Mouse (Mus musculus) embryo, embryonic 10.5 days (tissue): ENCODE results near the gene Agpat3.

Experiments
- DNase-seq: peaks from one replicate; pipeline ENCODE4 v3.0.0-alpha.2; 2015; ENCODE audit warnings: low spot score

Agpat3 gene

GRCm38 (mm10) chr10:78323214-78323880, 28.9 kb downstream of the Agpat3 start:
- DNase-seq = no peak

GRCm38 (mm10) chr10:78322806-78323205, 29.5 kb downstream of the Agpat3 start:
- no peak for DNase-seq

GRCm38 (mm10) chr10:78321133-78321757, 31.0 kb downstream of the Agpat3 start:
- no peak for DNase-seq

DNA sequence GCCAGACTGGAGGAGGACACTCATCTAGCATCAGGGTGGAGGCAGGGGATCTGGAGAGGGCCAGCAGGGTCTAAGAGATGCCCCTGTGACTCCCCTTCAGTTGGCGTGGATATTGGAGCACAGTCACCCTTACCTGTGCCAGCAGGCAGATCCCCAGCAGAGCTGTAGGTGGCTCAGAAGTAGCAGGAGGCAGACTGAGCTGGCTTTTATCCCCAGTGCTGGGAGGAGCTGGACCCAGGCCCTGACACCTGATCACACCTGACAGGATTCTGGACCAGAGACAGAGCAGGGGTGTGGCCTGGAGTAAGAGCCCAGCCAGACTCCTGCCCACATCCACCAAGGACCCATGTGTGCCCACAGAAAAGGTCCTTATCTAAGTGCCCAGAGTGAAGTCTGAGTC, 31.8 kb downstream of the Agpat3 start:
- DNase-seq = no peak

GRCm38 (mm10) chr10:78319940-78320339, 32.3 kb downstream of the Agpat3 start:
- DNase-seq = no peak

GRCm38 (mm10) chr10:78317270-78317923, 34.9 kb downstream of the Agpat3 start:
- DNase-seq = no peak

DNA sequence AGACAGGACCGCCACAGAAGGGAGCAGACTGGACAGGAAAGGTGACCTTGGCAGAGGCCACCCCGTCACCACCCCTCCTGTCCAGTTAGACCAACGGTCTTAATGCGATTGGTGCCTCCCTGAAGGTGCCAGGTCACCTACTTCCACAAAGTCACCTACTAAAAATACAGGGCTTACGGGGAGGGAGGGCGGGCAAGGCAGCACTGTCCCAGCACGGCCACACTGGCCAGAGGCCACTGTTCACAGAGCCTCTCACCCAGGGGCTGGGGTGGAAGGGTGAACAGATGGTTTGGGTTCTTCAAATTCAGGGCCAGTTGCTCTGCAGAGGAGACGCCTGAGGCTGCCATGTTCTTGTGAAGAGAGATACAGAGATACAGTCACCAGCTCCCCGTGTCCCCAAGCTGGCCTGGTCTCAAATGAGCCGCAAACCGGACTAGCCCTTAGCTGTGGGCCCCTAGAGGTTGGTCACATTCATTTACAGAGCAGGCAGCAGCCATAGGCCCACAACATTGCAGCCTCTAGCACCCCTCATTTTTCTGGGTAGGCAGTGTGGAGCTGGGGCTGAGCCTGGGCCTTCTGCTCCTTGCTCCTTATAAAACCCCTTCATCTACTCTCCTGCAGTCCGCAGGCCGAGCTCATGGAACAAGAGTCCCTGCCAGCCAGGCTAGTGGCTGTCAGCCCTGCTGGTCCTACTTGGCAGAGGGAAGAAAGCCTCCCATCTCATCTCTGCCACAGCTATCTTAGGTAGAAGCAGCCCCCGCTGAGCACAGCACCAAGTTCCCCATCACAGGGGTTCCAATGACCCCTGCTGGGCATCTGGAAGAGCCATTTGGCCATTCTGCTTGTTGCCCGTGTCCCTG, 35.8 kb downstream of the Agpat3 start:
- no peak for DNase-seq

- no peak for DNase-seq
Observed at GRCm38 (mm10) chr10:78315145-78315544, 37.1 kb downstream of the Agpat3 start.

DNA sequence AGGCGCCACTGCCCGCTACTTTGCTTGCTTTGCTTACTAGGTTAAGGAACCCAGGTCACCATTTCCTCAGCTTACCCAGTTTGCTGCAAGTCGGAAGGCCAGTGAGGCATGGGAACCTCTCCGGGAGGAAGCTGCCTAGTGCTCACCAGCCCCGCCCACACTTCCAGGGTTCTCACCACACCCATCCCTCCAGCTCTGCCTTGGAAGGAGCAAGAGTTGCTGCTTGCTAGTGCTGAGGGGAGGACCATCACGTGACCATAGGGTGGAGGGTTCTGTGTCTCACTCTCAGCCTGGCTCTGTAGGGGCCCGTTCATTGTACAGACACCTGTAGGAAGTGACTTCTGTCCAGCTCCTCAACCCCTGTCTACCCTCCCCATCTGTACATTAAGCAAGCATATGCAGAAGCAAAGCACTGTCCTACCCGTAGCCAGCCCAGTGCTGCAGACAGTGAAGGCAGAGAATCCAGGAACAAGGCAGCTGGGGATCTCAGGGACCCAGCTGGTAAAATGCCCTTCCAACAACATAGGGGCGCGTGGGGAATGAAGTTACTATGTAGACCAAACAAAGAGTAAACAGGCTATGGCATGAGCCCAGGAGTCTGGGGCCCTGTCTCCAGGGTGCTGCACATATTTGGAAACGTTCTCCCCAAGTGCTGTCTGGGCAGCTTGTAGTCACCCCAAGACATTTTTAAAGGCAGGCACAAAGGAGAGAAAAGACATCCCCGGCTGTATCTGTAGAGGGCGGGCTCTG, 40.2 kb downstream of the Agpat3 start:
- DNase-seq = no peak

DNA sequence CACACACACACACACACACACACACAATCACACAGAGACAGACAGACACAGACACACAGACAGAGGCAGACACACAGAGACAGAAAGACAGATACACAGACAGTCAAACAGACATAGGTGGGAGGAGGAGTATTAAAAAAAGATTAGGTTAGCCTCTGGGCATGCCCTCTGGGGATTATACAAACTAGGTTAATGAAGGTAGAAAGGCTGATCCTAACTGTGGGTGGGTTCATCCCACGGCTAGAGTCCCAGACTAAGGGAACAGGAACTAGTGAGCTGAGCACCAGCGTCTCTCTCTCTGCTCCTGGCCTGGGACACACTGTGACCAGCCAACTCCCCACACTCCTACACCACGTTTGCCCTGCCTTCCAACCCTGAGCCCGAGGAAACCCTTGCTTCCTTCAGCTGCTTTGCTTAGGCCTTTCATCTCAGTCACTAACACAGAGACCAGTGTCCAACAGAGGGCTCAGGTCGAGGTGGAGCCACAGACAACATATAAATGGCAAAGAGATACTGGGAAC, 41.5 kb downstream of the Agpat3 start:
- no peak for DNase-seq

DNA sequence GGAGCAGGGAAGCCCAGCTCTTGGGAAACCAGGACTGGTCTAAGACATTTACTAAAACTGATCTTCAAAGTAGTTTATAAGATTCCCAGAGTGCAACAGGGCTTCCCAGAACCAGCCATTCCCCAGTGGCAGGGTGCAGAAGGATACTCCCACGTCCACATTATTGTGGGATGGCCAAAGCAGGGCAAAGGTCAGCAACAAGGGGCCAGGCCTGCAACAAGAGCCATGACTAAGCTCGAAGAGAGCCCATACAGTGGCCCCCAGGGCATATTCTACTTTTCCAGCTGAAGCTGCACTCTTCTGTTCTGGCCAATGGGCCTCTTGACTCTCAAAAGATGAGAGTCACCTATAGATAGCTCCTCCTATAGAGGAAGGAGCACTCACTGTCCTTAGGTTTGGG, 43.7 kb downstream of the Agpat3 start:
- DNase-seq = no peak

- no peak for DNase-seq
Observed at GRCm38 (mm10) chr10:78307391-78307790, 44.9 kb downstream of the Agpat3 start.

DNA sequence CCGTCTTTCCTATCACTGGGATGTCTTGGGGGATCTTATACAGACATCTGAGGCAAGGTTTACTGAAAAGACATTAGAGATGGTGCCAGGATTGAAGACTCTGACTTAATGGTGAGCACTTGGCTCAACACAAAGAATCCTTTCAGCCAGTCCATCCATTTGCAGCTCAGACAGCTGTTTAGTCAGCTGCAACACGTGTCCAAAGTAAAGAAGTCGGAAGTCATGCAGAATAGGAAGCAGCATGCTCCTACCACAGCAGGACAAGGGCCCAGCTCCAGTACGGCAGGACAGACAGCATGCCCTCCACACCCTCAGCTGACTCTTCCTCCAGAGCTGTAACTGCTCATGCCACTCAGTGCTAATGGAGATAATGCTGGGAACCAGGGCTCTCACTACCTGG, 46.3 kb downstream of the Agpat3 start:
- no peak for DNase-seq

- DNase-seq = peak; percentile 9
Observed at GRCm38 (mm10) chr10:78304996-78305395, 47.3 kb downstream of the Agpat3 start.

DNA sequence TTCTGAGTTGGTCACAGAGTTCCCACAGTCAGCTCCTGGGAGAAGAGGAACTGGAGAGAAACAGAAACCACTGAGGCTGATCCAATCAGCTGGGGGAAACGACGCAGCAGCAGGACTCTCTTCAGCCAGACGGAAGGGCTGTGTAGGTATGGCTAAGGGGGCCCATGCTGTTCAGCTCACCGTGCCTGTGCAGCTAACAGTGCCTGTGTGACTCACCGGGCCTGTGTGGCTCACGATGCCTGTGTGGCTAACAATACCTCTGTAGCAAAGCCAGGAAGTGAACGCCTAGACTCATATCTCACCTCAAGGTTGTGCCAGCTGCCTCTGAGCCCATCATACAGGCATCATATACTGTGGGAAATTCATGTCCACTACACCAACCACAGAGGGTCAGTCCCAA, 48.6 kb downstream of the Agpat3 start:
- no peak for DNase-seq

DNA sequence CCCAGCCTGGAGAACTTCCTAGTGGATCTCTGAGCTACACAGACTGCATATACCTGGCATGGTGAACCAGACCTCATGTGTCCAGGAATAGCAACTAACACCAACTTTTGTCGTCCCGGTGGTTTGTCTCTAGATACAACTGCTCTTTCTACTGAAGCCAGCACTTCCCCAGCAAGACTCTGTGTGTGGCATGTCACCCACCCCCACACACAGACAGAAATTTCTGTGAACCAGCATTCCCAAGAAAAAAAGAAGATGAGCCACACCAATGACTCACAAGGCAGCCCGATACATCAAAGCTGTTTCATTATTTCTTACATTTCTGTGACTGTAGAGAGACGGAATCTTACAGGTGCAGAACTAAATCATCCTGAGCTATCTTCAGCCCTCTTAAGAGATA, 52.2 kb downstream of the Agpat3 start:
- DNase-seq = no peak

DNA sequence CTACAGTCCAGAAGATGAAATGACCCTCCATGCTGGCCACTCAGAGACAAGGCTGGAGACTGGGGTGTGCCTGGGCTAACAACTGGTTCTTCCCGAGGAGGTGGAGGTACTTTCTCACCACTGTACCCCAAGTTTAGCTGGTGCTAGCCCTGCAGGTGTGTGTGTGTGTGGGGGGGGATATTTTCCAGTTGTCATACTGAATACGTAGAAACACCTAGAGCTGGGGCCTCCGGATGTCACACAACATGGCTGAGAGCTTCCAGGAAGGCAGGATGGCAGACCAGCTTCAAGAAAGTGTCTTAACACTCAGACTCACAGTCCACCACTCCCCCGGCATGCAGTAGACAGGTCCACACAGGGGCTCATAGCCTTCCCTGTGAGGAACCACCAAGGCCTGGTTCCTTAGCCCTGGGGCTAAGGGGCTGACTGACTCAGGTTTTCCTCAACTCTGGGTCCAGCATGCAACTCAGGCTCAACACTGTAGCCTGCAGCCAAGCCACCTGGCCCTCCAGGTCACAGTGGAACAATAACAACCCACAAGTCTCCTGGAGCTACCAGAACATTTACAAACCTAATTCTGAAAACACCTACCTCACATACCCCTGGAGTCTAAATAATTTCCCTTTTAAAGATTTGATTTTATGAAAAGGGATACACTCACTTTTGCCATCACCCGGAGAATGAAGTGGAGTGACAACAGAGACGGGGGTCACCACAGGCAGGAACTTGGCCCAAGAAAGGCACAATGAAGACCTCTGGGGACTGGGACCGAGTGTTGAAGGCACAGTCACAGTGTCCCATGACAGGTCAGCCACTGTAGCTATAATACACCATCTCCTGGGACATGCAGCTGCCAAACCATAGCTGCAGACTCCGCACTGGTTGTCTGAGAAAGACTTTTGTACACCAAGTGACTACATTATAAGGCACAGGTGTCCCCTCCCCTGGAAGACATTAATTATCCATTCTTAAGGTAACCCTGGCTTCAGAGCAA, 53.3 kb downstream of the Agpat3 start:
- no peak for DNase-seq

GRCm38 (mm10) chr10:78297576-78298484, 54.5 kb downstream of the Agpat3 start:
- peak; percentile 23 for DNase-seq

GRCm38 (mm10) chr10:78296980-78297379, 55.3 kb downstream of the Agpat3 start:
- DNase-seq = no peak
